Mouse (Mus musculus) lung, adult 10 weeks (tissue): ENCODE measurements around the gene Zfp563. TPM values are rescaled to one million over a fixed set of nuclear protein-coding genes. Genes with fewer than 3 reads are reported as not detected.

ENCODE experiments used
- polyA plus RNA-seq: library from polyadenylated mRNA; stranded (reverse); fragments of 350-450 nt; fragmentation: Illumina TruSeq; extraction: RNeasy Lipid Tissue Mini Kit (QIAGEN cat#74804); gene quantifications from one replicate; pipeline ENCODE4 v1.2.3, GENCODE M21; 2014; ENCODE audit warnings: low read depth, low replicate concordance; ENCODE audit not compliant: insufficient read depth

The Zfp563 gene
- polyA plus RNA-seq, result 3.2 TPM

GRCm38 (mm10) chr17:33089220-33089949, at the start of gene Zfp563:
TSS of gene Zfp563 (plus strand) at chr17:33089310.

DNA sequence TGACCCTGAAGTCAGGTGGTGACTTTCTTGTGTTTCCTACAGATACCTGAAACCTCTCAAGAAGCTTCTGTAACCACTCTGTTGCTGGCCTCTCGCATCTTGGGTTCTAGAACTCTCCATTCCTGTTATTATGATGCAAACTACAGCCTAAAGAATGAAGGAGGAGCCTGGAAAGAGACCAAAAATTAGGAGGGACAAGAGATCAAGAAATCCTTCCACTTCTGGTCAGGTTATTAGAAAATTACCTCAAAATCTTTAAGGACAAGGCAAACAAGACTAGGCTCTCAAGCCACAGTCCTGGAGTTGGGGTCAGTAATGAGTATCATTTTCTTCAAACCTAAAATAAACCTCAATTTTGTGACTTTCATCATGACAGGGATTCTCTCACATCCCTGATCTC, 21.2 kb upstream of the Zfp563 start, which contains the start of gene 4921501E09Rik:
4921501E09Rik (minus strand) TSS at position 101 of the 400 bp plus-strand sequence.

GRCm38 (mm10) chr17:33139261-33139820, 50.2 kb downstream of the Zfp563 start, which contains the start of gene Morc2b:
TSS of gene Morc2b (minus strand) at chr17:33139683.

Other genes starting within 250 kb of the Zfp563 start
- gene Zfp870, start 197.7 kb upstream of the Zfp563 start, polyA plus RNA-seq, result 2.5 TPM
- not detected for gene Cyp4f14, start 172.0 kb upstream of the Zfp563 start, polyA plus RNA-seq
- gene Cyp4f13, start 141.9 kb upstream of the Zfp563 start, polyA plus RNA-seq, result 21.3 TPM
- gene Zfp472, start 123.5 kb upstream of the Zfp563 start, polyA plus RNA-seq, result 6.2 TPM
- gene Zfp952, start 96.2 kb upstream of the Zfp563 start, polyA plus RNA-seq, result 7.3 TPM
- 4.0 TPM for gene Zfp763, start 55.9 kb upstream of the Zfp563 start, polyA plus RNA-seq
- gene 4921501E09Rik, start 21.3 kb upstream of the Zfp563 start, polyA plus RNA-seq, result not detected
- not detected for gene Morc2b, start 50.4 kb downstream of the Zfp563 start, polyA plus RNA-seq
- gene Olfr55, start 79.1 kb downstream of the Zfp563 start, polyA plus RNA-seq, result not detected
- gene Olfr239, start 102.0 kb downstream of the Zfp563 start, polyA plus RNA-seq, result not detected
- gene Olfr1564, start 132.4 kb downstream of the Zfp563 start, polyA plus RNA-seq, result 0.08 TPM
- 4.4 TPM for gene Zfp955a, start 165.8 kb downstream of the Zfp563 start, polyA plus RNA-seq
- gene Olfr63, start 175.4 kb downstream of the Zfp563 start, polyA plus RNA-seq, result not detected
- 2.7 TPM for gene Zfp955b, start 200.2 kb downstream of the Zfp563 start, polyA plus RNA-seq